Mouse (Mus musculus): ENCODE results near the gene Gfy.

GRCm38 (mm10) chr7:45147267-45147666 lies 32.1 kb downstream of the Gfy start:
- TF ChIP-seq CTCF (IDR thresholded peaks at IDR 0.05; ENCODE audit: borderline replicate concordance, insufficient read depth, low read length) (no peak), POLR2A (IDR thresholded peaks at IDR 0.05; ENCODE audit: low read depth, low read length) (no peak)
